Mouse (Mus musculus) embryo, embryonic 11.5 days (tissue): Measurements from ENCODE around the gene Gm21915.

Source experiments
- DNase-seq: peaks from one replicate; pipeline ENCODE4 v3.0.0-alpha.2; 2012; ENCODE audit warnings: low read depth, low spot score

The Gm21915 gene

DNA sequence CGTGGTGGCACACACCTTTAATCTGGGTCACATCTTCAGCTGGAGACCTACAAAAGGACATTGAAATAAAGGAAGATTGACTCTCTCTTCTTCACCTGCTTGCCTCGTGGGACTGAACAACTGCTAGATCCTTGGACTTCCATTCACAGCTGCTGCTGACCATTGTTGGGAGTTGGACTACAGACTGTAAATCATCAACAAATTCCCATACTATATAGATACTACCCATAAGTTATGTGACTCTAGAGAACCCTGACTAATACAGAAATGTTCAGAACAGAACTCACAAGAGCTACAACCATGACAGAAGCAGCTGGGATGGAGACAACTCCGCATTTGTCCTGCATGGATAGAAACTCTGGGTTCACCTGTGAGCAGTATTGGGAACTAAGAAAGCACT, at the start of gene Gm21915:
TSS of gene Gm21915 (plus strand) at position 301 of the 400 bp plus-strand sequence.
- no peak for DNase-seq

DNA sequence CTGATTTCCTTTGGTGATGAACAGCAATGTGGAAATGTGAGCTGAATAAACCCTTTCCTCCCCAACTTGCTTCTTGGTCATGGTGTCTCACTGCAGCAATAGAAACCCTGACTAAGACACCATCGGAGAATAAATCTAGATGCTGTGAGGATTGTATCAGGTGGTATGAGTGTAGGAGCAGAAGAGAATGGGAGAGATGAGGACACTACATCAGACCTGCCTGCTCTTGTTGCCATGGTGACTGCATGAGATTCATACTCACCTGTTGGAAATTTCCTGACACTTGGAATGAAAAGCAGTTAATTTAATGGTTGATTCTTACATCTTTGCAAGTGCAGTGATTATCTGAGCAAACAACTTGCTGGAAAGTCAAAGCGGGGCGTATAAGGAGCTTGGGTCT, 48.1 kb upstream of the Gm21915 start:
- no peak for DNase-seq

DNA sequence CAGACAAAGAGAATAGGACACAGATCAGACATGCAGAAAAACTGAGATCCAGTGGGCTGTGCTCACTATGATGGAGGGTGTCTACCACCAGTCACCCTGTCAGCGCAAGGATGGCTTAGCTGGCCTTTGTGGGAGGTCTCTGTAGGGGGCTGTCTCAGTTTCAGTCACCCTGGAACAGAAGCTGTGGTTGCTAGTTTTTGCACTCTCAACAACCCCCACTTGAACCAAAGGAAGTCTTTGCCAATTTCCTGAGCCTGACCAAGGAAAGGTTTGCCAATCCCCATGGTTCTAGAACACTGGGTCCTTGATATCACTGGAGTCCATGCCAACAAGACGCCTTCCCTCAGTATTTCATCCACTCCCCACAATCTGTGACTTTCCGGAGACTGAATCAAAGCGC, 47.6 kb upstream of the Gm21915 start:
- DNase-seq: no peak

DNA sequence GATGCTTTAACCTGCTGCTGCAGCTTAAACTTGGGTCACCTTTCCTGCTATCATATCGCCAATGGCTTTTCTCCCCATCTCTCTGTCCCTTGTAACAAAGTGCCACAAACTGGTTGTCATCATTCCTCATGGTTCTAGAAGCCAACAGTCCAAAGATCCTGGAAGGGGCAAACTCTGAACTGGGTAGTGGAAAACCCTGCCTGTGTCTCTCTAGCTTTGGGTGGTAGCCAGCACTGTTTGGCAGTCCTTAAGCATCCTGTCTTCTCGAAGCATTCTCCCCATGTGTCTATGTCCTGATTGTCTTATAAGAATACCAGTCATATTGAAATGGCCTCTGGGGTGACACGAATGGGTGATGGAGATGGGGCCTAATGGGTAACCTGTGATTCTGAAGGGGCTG, 45.1 kb upstream of the Gm21915 start:
- DNase-seq: no peak

DNA sequence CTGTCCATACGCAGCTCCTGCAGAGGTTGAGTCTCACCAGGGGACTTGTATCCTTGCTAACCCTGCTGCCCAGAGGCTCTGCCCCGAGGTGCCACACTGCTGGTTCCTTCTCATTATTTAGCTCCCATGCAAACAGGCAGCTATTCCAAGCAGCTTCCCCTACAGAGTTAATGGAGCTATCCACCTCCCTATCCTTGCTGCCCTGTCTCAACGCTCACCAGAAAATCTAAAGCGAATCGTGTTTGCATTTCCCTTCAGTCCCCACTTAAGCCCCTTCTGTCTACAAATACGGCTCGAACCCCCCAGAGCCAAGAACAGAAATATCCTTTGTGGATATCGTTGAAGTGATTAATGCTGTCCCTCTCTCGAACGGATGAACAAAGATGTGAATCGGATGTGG, 43.8 kb upstream of the Gm21915 start:
- no peak for DNase-seq

DNA sequence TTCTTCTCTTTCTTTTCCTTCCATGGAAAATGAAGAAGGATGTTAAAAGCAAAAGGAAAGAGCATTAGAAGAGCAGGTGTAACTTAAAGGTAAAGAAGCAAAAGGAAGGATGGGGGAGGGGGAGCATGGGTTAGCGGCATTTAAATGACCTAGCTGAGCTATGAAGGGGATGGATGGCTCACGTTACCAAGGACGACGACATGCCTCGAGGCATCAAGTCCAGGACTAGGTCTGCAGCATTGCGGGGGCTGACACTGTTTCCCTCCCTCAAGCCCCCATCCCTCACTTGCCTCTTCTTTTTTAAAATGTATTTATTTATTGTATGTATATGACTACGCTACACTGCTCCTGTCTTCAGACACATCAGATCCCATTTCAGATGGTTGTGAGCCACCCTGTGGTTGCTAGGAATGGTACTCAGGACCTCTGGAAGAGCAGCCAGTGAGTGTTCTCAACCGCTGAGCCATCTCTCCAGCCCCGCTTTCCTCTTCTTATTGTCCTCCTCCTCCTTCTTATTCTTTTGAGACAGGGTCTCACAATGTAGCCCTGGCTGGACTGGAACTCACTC, 43.2 kb upstream of the Gm21915 start:
- DNase-seq: no peak

DNA sequence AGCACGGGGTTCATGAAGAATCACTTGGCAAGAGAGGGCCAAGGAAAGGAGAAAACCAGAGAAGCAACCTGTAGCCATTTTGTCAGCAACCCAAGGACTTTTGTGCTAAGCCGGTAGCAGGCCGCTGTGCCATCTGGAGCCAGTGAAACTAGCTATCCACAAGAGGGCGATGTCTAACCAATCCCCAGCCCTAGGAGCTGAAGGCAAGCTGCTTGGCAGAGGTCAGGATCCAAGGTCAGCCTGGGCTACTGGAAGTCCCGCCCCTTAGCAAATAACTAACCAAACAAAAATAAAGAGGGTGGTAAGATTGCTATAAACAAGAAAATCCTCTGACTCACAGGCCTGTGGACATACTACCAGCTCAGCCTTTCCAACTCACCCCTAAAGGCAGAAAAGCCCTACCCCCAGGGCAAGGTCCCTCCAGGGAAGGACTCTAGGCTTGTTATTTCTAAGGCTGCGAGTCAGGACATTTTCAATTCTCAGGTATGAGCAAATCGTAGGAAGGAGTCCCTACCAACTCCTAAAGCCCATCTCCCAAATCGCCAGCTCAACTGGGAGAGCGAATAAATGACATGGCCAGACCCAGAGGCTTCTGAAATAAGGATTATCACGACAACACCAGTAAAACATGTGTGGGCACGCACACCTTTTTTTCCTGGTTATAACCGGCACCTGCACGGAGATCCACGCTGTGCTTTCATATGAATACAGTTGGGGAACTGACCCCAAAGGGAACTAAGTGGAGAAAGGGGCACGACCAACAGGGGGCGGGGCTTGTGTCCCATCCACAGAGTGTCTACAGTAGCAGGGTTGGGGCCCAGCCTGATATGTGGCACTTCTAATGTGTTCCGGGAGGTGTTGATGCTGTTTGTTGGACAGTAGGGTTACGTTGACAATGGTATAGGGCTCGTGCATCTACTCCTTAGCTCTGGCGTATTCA, 42.0 kb upstream of the Gm21915 start:
- peak; percentile 36 for DNase-seq

DNA sequence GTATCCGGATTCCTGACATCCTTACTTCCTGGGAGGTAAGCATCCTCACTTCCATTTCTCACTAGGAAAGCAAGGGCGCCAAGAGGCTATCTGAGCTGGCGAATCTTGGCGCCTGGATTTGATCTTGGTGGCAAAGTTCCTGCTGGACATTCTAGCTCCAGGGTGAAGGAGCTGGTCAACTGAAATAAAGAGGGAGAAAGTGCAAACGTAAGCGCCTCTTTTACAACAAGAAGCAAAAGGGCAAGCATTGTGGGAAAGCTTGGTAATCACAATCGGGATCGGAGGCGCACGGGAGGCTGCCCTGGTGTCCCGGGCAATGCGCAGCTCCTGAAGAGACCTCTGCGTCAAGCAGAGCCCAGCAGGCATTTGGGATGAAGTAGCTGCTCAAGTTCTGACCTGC, 41.0 kb upstream of the Gm21915 start:
- DNase-seq: no peak

DNA sequence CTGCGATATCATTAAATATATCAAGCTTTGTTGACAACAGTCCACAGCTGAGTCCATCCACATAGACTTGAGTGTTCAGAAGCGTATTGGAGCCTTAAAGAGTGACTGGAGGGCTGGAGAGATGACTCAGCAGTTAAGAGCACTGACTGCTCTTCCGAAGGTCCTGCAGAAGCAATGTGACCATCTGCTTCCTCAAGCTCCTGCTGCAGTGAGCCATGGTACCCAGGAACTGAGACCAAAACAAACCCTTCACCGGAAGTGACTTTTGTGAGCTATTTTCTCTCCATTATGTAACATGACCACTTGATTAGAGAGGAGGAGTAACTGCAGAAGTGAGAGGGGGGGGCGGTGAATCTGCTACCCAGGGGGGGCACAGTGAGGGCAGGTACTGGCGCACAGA, 39.3 kb upstream of the Gm21915 start:
- no peak for DNase-seq

DNA sequence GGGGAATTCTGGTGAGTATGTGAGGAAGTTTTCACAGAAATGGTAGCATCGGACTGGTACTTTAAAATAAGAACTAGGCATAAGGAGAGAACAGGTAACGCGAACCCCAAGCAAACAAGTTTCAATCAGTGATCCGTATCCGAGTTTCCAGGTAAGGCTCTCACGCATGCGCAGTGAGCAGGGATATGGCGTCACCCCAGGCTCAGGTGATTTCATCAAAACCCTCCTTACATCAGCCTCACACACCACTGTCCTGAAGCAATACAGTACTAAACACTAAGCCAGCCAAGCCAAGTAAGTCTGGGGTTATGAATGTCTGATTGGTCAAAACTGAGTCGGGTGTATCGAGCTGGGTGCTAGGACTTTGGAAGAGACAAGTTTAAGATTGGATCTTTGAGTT, 38.9 kb upstream of the Gm21915 start:
- DNase-seq: no peak

DNA sequence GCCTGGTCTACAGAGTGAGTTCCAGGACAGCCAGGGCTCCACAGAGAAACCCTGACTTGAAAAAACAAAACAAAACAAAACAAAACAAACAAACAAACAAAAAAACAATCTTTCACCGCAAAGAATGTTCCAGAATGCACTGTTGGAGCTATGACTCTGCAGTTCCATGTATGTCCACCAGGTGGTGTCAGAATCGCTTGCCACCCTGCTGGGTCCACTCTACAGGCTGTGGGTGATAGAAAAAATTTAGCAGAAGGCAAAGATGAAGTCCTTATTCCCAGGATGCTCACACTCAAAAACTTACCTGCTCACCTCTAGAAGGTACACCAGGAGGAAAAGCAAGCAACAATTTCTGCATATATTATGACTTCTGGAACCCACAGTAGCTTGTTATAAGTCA, 34.4 kb upstream of the Gm21915 start:
- peak; percentile 52 for DNase-seq

DNA sequence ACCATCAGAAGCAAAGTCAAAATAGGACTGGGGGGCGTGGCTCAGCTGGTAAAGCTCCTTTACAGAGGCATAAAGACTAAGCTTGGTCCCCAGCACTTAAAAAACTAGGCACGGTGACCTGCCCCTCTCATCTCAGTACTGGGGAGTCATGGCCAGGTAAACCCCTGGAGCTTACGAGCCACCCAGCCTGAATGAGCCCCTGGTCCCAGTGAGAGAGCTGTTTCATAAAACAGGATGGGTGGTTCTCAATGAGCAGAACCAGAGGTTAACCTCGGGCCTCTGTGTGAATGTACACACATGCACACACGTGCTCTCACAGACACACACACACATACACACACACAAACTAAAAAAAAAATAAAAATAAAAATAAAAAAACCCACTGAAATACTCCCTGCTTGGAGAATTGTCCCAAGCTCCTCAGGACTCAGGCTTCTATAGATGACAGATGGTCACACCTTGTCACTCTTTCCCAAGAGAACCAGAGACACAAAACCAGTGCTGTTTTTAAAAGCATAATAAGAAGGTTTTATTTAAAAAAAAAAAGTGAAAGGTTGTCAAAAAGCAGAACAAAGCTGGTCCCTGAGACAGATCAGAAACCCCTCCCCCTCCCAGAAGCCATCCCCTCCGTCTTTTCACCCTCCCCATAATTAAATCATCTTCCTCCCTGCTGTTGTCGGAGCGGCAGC, 32.6 kb upstream of the Gm21915 start:
- DNase-seq: no peak

DNA sequence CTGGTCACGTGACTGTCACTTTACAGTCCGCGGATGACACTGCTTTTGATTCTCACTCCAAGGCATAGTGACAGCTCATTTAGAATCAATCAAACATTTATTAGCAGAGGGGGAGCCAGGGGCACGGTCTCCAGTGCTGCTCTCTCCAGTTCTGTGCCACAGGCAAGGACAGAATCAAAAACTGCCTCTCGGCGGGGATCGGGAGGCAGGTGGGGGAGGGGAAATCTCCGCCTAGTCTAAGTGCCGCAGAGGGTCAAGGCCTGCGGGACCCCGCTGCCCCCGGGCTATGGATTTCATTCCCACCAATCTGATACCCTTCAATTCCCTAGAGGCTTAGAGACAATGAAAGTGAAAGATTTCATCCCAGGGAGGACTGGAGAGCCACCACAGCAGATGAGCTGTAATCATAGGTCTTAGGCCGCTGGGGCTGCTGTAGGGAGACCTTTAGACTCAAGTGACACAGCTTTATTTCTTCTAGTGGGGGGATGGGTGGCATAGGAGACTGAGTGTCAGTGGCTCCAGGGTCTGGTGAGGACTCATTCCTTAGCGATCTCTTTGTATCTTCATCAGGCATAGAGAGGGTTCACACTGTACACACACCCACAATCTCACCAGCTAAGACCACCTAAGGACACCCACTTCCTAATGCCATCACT, 31.9 kb upstream of the Gm21915 start:
- DNase-seq: peak; percentile 37

DNA sequence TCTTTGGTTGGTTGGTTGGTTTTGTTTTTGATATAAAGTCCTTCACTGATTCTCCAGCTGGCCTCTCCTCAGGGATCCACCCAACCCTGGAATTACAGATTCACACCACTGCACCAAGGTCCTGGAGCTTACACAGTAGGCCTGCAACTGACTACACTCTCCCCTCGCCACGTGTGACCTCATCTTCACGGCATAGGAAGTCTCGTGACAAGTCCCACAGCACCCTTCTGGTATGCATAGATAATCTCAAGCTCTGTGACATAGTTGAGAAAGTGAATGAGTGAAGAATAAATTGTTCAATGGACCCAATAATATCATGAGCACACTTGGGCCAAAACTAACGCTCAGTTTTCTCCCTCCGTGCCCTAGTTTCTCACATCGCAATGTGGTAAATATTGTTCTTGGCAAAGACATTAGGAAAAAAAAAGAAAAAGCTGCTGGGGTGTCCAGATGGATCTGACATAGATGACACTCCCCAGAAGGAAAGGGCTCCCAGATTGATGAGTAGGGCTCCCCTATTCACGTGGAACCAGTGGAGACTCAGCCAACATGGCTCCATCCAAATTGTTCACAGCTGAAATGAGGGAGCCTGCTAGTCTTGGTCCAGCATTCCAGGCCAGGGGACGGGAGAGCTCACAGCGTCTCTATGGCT, 30.8 kb upstream of the Gm21915 start:
- no peak for DNase-seq

DNA sequence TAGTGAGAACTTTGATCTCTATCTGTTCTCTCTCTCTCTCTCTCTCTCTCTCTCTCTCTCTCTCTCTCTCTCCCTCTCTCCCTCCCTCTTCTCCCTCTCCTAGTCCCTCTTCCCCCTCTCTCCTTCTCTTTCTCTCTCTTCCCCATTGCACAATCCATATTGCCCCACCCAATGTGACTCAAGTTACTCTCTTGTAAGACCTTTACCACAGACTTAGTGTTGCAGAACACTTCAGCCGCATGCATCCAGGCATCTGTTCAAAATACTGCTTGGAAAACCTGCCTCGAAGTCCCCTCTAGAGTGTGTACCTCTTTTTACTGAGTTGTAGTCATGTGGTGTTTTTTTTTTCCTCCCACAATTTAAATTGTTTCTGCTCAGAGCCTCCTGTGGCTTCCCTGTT, 29.1 kb upstream of the Gm21915 start:
- DNase-seq: no peak

DNA sequence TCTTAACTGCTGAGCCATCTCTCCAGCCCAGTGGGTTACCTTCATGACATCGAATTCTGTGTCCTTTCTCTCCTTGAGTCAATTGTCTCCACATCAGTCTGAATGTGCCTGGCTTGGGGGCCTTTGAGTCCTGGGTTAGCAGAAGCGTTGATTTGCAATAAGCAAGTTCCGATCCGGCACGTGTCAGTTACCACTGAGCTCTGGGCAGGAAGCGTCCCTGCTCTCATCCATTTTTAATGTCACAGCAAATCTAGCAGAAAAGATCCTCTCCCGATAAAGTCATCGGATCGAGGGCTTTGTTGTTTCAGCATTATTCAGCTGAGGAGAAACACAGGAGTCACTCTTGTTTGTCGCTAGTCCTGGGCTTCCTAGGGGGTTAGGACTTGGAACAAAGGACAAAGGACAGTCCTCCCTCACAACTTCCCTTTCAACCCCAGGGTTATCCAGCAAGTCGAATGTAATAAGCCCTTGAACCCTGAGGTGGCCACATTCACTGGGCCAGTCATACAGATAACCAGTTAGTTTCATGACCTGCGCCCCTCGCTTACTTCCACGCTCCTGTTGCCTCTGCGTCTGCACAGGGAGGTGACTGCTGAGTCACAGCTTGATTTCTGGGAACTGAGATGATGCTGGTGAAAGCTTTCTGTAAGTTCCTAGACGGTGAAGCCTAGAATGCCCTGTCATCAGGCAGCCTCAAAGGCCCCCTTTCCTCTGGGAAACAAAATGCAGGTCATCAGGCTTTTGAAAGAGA, 27.8 kb upstream of the Gm21915 start:
- no peak for DNase-seq

DNA sequence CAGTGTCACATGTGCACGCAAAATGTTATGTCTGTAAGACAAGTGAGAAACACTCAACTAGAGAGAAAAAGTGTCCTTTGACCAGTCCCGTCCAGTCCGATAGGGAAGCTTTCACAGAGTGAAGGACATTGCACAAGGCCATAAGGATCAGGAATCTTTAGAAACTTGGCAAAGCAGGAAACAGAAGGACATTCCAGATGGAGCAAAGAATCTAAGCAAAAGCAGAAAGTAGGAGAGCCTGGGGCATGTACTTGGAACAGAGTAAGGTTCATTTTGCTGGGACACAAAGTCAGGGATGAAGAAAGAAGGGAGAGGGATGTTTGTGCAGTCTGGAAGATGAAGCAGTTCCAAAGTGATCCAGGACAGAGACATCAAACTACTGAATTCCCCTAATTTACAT, 21.0 kb upstream of the Gm21915 start:
- DNase-seq: no peak

DNA sequence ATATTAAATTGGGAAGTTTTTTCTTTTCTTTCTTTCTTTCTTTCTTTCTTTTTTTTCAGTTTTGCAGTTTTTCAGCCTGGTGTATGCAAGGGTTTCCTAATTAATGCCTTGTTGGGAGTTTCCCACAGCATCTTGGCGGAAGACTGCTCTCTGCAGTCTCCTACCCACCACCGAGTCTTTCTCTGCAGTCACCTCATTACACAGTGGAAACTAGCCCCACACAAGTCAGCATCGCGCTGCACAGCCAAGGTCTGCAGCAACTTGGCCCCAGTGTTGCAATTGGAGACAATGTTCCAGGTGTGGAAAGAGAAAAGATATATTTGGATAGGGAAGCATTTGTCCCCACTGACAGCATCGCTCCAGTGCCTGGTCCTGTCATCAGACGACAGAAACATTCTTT, 20.4 kb upstream of the Gm21915 start:
- DNase-seq: no peak

DNA sequence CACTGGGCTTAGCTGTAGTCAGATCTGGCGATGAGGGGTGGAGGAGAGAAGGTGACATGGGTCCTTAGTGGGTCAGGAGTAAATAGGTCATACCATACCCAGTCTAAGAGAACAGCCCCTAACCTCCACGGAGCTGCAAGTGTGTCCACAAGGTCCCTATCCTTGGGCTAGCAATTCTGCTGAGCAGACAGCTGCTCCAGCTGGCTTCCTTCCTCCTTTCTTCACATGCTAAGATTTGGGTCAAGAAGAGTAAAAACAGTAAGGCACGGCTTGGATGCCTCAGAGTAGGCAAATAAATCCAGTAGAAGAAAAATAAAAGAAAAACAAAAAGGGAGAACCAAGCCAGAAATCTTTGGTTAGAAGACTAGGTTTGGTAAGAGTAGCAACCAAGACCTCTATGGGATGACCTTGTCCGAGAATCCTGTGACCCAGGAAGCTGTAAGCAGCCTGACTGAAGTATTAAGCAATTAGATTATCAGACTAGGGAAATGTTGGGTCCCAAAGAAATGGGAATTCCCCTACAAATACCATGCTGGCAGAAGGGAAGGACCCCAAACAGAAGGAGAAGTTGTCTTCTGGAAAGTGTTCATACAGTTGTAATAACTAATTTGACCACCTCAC, 19.1 kb upstream of the Gm21915 start:
- no peak for DNase-seq

DNA sequence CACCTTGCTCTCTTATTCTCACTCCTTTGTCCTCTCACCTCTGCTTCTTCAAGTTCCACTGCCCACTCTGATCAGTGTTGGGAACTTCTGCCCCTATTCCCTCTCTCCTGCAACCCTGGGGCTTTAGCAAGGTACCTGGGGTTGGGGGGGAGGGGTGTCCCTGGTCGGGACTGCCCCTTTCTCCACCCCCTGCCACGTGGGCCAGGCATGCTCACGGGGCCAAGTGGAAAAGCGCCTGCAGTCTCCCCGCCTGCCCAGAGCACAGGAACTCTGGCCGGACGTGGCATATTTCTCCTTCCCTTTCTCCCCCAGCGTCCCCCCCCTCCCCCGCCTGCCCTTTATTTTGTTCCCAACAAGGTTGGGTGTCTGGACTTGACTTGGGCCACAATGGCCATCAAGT, 17.7 kb upstream of the Gm21915 start:
- no peak for DNase-seq
